Mouse (Mus musculus): ENCODE results near the gene Il21. TPM values are rescaled to one million over a fixed set of nuclear protein-coding genes. Genes with fewer than 3 reads are reported as not detected.

The Il21 gene
- polyA plus RNA-seq, 1 experiment, result not detected

DNA sequence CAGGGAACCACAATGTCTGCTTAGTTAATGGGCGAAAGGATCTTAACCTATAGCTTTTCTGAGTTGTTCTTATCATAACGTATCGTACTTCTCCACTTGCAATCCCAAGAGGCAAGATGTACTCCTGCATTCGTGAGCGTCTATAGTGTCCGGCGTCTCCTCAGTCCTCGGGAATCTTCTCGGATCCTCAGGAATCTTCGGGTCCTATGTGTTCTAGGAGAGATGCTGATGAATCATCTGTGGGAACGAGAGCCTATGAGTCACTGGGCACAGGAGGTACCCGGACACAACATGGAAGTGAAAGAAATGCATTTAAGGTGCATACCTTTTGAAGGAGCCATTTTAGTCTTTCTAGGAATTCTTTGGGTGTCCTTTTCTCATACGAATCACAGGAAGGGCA is 7.3 kb downstream of the Il21 start:
- no peak for TF ChIP-seq TCF12 (IDR thresholded peaks at IDR 0.05; ENCODE audit: insufficient read depth, poor library complexity, severe bottlenecking)
- no peak for TF ChIP-seq POLR2AphosphoS2 (IDR thresholded peaks at IDR 0.05; ENCODE audit: insufficient read length, low read depth)
- no peak for TF ChIP-seq USF1 (IDR thresholded peaks at IDR 0.05; ENCODE audit: low read depth)
- no peak for TF ChIP-seq POLR2A (IDR thresholded peaks at IDR 0.05; ENCODE audit: insufficient read length, low read depth)
- no peak for TF ChIP-seq E2F4 (IDR thresholded peaks at IDR 0.05; ENCODE audit: insufficient read depth)
- TF ChIP-seq REST (IDR thresholded peaks at IDR 0.05; ENCODE audit: insufficient read depth, insufficient read length), result no peak
- TF ChIP-seq MYOG (IDR thresholded peaks at IDR 0.05; ENCODE audit: control insufficient read depth in 1 of 3, insufficient read depth in 1 of 3, insufficient read length in 2 of 3, low read depth in 2 of 3), result no peak
- TF ChIP-seq MAX (IDR thresholded peaks at IDR 0.05; ENCODE audit: low read depth), result no peak
- H3K27me3 ChIP-seq (ENCODE audit: control insufficient read depth, insufficient read depth, insufficient read length), result peaks cover 8% of the 10 kb centered on the region

DNA sequence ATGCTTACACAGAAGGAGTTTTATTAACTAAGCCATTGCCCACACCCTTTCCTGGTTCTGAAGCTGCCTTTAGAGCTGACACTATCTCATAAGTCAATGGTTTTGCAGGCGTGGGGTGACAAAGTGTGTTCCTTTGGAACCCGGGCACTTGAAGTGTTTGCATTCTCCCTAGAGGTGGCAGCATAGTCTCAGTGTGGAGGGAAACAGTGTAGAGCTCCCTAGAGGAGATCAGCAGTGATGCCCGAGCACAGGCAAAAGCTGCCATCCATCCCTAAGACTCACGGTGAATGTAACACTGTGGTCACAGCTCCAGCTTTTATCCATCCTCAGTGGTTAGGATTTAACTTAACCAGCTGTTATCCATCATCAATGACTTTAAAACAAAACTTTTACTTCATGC is 13.4 kb downstream of the Il21 start:
- no peak overlapping the region for H3K4me2 ChIP-seq (ENCODE audit: low read depth)
- TF ChIP-seq POLR2AphosphoS2 (IDR thresholded peaks at IDR 0.05; ENCODE audit: insufficient read length, low read depth) (no peak), MAX (IDR thresholded peaks at IDR 0.05; ENCODE audit: low read depth) (no peak), SRF (IDR thresholded peaks at IDR 0.05; ENCODE audit: control insufficient read depth, insufficient read length, low read depth) (no peak), CEBPB (IDR thresholded peaks at IDR 0.05; ENCODE audit: insufficient read depth, poor library complexity, severe bottlenecking) (no peak), TCF12 (IDR thresholded peaks at IDR 0.05; ENCODE audit: insufficient read depth, poor library complexity, severe bottlenecking) (no peak), MYOG (IDR thresholded peaks at IDR 0.05; ENCODE audit: control insufficient read depth in 1 of 3, insufficient read depth in 1 of 3, insufficient read length in 2 of 3, low read depth in 2 of 3) (no peak), MYOD1 (IDR thresholded peaks at IDR 0.05; ENCODE audit: control insufficient read depth in 1 of 3, insufficient read length in 2 of 3, low read depth in 2 of 3) (no peak), E2F4 (IDR thresholded peaks at IDR 0.05; ENCODE audit: insufficient read depth) (no peak), REST (IDR thresholded peaks at IDR 0.05; ENCODE audit: insufficient read depth, insufficient read length) (no peak), POLR2A (IDR thresholded peaks at IDR 0.05; ENCODE audit: insufficient read length, low read depth) (no peak), USF1 (IDR thresholded peaks at IDR 0.05; ENCODE audit: low read depth) (no peak), TCF3 (IDR thresholded peaks at IDR 0.05; ENCODE audit: insufficient read length, low read depth) (no peak)
- no peaks in the 10 kb centered on the region for H3K36me3 ChIP-seq (ENCODE audit: control insufficient read depth, insufficient read depth)
- no peak overlapping the region for H3ac ChIP-seq (ENCODE audit: control insufficient read depth, insufficient read length)
- H3K4me3 ChIP-seq, result no peak overlapping the region
- peaks cover 8% of the 10 kb centered on the region for H3K27me3 ChIP-seq (ENCODE audit: control insufficient read depth, insufficient read depth, insufficient read length)
- no peaks in the 10 kb centered on the region for H3K79me2 ChIP-seq (ENCODE audit: control insufficient read depth, insufficient read depth)

More for the DNA sequence above, 7.3 kb downstream of the Il21 start:
- H3K4me2 ChIP-seq (ENCODE audit: low read depth), result no peak overlapping the region
- no peak overlapping the region for H3ac ChIP-seq (ENCODE audit: control insufficient read depth, insufficient read length)
- H3K4me3 ChIP-seq, result no peak overlapping the region
- no peaks in the 10 kb centered on the region for H3K36me3 ChIP-seq (ENCODE audit: control insufficient read depth, insufficient read depth)
- no peaks in the 10 kb centered on the region for H3K79me2 ChIP-seq (ENCODE audit: control insufficient read depth, insufficient read depth)

DNA sequence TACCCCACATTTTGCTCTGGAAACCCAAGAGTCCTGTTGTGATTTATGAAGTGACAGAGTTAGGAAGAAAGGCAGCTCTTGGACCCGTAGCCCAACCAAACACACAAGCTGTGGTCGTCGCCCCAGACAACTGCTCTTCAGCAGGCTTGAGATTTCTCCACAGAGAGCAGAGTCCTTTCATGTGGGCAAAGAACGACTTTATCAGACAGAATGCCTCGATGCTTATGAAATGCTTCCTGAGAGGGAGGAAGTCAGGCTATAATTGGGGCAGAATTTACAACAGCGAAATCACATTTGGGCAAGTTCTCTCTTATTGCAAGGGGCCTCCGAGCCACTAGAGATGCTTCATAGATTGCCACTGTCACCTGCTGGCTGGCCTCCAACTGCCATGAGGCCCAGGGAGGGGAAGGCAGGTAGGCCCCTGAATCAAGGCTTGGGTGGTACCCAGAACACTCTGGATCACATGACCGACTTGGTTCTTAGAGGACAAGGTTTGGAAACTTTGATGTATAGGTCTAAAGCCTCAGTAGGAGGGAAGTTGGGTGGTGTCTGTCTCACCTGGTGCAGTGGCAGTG is 27.1 kb downstream of the Il21 start:
- Histone ChIP-seq H3K4me2 (ENCODE audit: low read depth) (no peak overlapping the region), H3K79me2 (ENCODE audit: control insufficient read depth, insufficient read depth) (no peaks in the 10 kb centered on the region), H3K36me3 (ENCODE audit: control insufficient read depth, insufficient read depth) (no peaks in the 10 kb centered on the region), H3K27me3 (ENCODE audit: control insufficient read depth, insufficient read depth, insufficient read length) (peaks cover 6% of the 10 kb centered on the region), H3ac (ENCODE audit: control insufficient read depth, insufficient read length) (no peak overlapping the region), H3K4me3 (no peak overlapping the region)
- TF ChIP-seq TCF3 (IDR thresholded peaks at IDR 0.05; ENCODE audit: insufficient read length, low read depth) (no peak), POLR2AphosphoS2 (IDR thresholded peaks at IDR 0.05; ENCODE audit: insufficient read length, low read depth) (no peak), TCF12 (IDR thresholded peaks at IDR 0.05; ENCODE audit: insufficient read depth, poor library complexity, severe bottlenecking) (no peak), REST (IDR thresholded peaks at IDR 0.05; ENCODE audit: insufficient read depth, insufficient read length) (no peak), CEBPB (IDR thresholded peaks at IDR 0.05; ENCODE audit: insufficient read depth, poor library complexity, severe bottlenecking) (no peak), POLR2A (IDR thresholded peaks at IDR 0.05; ENCODE audit: insufficient read length, low read depth) (no peak), SRF (IDR thresholded peaks at IDR 0.05; ENCODE audit: control insufficient read depth, insufficient read length, low read depth) (no peak), USF1 (IDR thresholded peaks at IDR 0.05; ENCODE audit: low read depth) (no peak), MAX (IDR thresholded peaks at IDR 0.05; ENCODE audit: low read depth) (no peak), MYOG (IDR thresholded peaks at IDR 0.05; ENCODE audit: control insufficient read depth in 1 of 3, insufficient read depth in 1 of 3, insufficient read length in 2 of 3, low read depth in 2 of 3) (no peak), E2F4 (IDR thresholded peaks at IDR 0.05; ENCODE audit: insufficient read depth) (no peak)

DNA sequence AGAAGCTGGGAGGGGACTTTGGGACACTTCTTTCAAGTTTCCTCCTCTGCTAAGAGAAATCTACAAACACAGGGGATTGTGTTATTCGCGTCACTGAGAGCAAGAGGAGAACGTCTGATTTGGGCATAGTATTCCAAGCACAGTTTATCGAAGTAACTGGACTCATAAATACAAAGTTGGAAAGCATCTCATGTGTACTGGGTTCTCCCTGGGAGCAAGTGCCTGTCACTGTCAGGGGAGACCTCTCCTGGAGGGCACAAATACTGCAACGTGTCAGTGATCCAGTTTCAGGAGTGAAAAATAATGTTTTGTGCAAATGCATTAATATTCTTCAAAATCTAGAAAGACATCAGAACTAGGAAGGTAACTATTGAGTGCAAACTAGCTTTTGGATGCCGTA is 27.9 kb downstream of the Il21 start:
- TF ChIP-seq USF1 (IDR thresholded peaks at IDR 0.05; ENCODE audit: low read depth) (no peak), REST (IDR thresholded peaks at IDR 0.05; ENCODE audit: insufficient read depth, insufficient read length) (no peak), MYOD1 (IDR thresholded peaks at IDR 0.05; ENCODE audit: control insufficient read depth in 1 of 3, insufficient read length in 2 of 3, low read depth in 2 of 3) (no peak), TCF12 (IDR thresholded peaks at IDR 0.05; ENCODE audit: insufficient read depth, poor library complexity, severe bottlenecking) (no peak), POLR2A (IDR thresholded peaks at IDR 0.05; ENCODE audit: insufficient read length, low read depth) (no peak), MYOG (IDR thresholded peaks at IDR 0.05; ENCODE audit: control insufficient read depth in 1 of 3, insufficient read depth in 1 of 3, insufficient read length in 2 of 3, low read depth in 2 of 3) (no peak), CEBPB (IDR thresholded peaks at IDR 0.05; ENCODE audit: insufficient read depth, poor library complexity, severe bottlenecking) (no peak), TCF3 (IDR thresholded peaks at IDR 0.05; ENCODE audit: insufficient read length, low read depth) (no peak), E2F4 (IDR thresholded peaks at IDR 0.05; ENCODE audit: insufficient read depth) (no peak), POLR2AphosphoS2 (IDR thresholded peaks at IDR 0.05; ENCODE audit: insufficient read length, low read depth) (no peak), MAX (IDR thresholded peaks at IDR 0.05; ENCODE audit: low read depth) (no peak), SRF (IDR thresholded peaks at IDR 0.05; ENCODE audit: control insufficient read depth, insufficient read length, low read depth) (no peak)
- Histone ChIP-seq H3K27me3 (ENCODE audit: control insufficient read depth, insufficient read depth, insufficient read length) (peaks cover 6% of the 10 kb centered on the region), H3K4me2 (ENCODE audit: low read depth) (peak overlapping the region; percentile 98), H3K79me2 (ENCODE audit: control insufficient read depth, insufficient read depth) (no peaks in the 10 kb centered on the region), H3ac (ENCODE audit: control insufficient read depth, insufficient read length) (no peak overlapping the region), H3K4me3 (peak overlapping the region; percentile 26), H3K36me3 (ENCODE audit: control insufficient read depth, insufficient read depth) (no peaks in the 10 kb centered on the region)

All from myocyte (in vitro differentiated cells).